ENCODE assay signal across 23 mouse cellular contexts in genomic region chr5:136642208-136642607, GRCm38 (mm10). TPM values are rescaled to one million over a fixed set of nuclear protein-coding genes. Genes with fewer than 3 reads are reported as not detected.
DNase-seq lines count a peak whose midpoint lies in the region; ATAC-seq and TF ChIP-seq lines count a peak whose summit lies in the region.
"Had no signal": no experiment of that assay in that cellular context is flagged by ENCODE, and none has a peak within 500 bp of the region (broad histone marks: within the 10 kb centered on the region; RNA-seq: fewer than 3 reads in every experiment).

No protein-coding gene starts in this region.

- no peak overlapping the region for H3K4me2 ChIP-seq in kidney, postnatal 0 days (ENCODE audit: low read length)
- H3K4me2 ChIP-seq in neural tube, embryonic 13.5 days: no peak overlapping the region
- no peak overlapping the region for H3K4me2 ChIP-seq in stomach, postnatal 0 days (replicated peaks; ENCODE audit: low read depth)
- H3K4me2 ChIP-seq in hindbrain, embryonic 14.5 days (replicated peaks): no peak overlapping the region
- no peak overlapping the region for H3K4me2 ChIP-seq in hindbrain, embryonic 16.5 days (ENCODE audit: low read length)
- H3K4me2 ChIP-seq: hindbrain, embryonic 15.5 days; liver, embryonic 11.5 days; midbrain, embryonic 15.5 days had no signal

- no peak for ATAC-seq in kidney, postnatal 0 days (replicated peaks; ENCODE audit: low FRiP score, low read depth)
- no peak; the same call in 1 of the 2 replicates for ATAC-seq in neural tube, embryonic 13.5 days (ENCODE audit: low read depth)
- 0 out of 2 replicates have a peak, but pooled peaks have one; percentile 18 for ATAC-seq in stomach, postnatal 0 days (ENCODE audit: low FRiP score, low TSS enrichment)
- ATAC-seq in hindbrain, embryonic 14.5 days (ENCODE audit: low FRiP score): no peak
- no peak for ATAC-seq in hindbrain, embryonic 16.5 days
- ATAC-seq: midbrain, embryonic 15.5 days had no signal

- no peak overlapping the region for H3K9ac ChIP-seq in kidney, postnatal 0 days (ENCODE audit: low read depth, low read length)
- no peak overlapping the region for H3K9ac ChIP-seq in neural tube, embryonic 13.5 days
- no peak overlapping the region for H3K9ac ChIP-seq in stomach, postnatal 0 days (ENCODE audit: low read length)
- no peak overlapping the region for H3K9ac ChIP-seq in hindbrain, embryonic 14.5 days
- no peak overlapping the region for H3K9ac ChIP-seq in hindbrain, embryonic 16.5 days (ENCODE audit: low read depth, low read length)
- H3K9ac ChIP-seq: hindbrain, embryonic 15.5 days; midbrain, embryonic 15.5 days had no signal

- no peak for TF ChIP-seq CTCF in kidney, postnatal 0 days (IDR thresholded peaks at IDR 0.05; ENCODE audit: low read depth)
- no peak for TF ChIP-seq CTCF in stomach, postnatal 0 days (IDR thresholded peaks at IDR 0.05; ENCODE audit: low read depth)

- H3K4me3 ChIP-seq in kidney, postnatal 0 days (replicated peaks; ENCODE audit: low read depth, low read length): no peak overlapping the region
- no peak overlapping the region for H3K4me3 ChIP-seq in neural tube, embryonic 13.5 days
- H3K4me3 ChIP-seq in stomach, postnatal 0 days (ENCODE audit: low read depth, low read length): no peak overlapping the region
- no peak overlapping the region for H3K4me3 ChIP-seq in hindbrain, embryonic 14.5 days (replicated peaks; ENCODE audit: low read length)
- H3K4me3 ChIP-seq in hindbrain, embryonic 16.5 days (ENCODE audit: low read length): no peak overlapping the region
- H3K4me3 ChIP-seq: hindbrain, embryonic 15.5 days; midbrain, embryonic 15.5 days had no signal

- H3K4me1 ChIP-seq in kidney, postnatal 0 days (replicated peaks; ENCODE audit: insufficient read depth, low read length): no peaks in the 10 kb centered on the region
- peaks cover 6% of the 10 kb centered on the region; the same call in 1 of the 2 replicates for H3K4me1 ChIP-seq in neural tube, embryonic 13.5 days (replicated peaks)
- H3K4me1 ChIP-seq in stomach, postnatal 0 days (replicated peaks; ENCODE audit: control insufficient read depth, insufficient read depth): no peaks in the 10 kb centered on the region
- no peaks in the 10 kb centered on the region; the same call in 1 of the 2 replicates for H3K4me1 ChIP-seq in hindbrain, embryonic 14.5 days (replicated peaks; ENCODE audit: control insufficient read depth, insufficient read depth, low read length)
- no peaks in the 10 kb centered on the region for H3K4me1 ChIP-seq in hindbrain, embryonic 16.5 days (ENCODE audit: control insufficient read depth, insufficient read depth, low read depth, low read length)
- H3K4me1 ChIP-seq: hindbrain, embryonic 15.5 days; midbrain, embryonic 15.5 days had no signal

- no peaks in the 10 kb centered on the region for H3K36me3 ChIP-seq in kidney, postnatal 0 days (ENCODE audit: insufficient read depth, low read length)
- H3K36me3 ChIP-seq in neural tube, embryonic 13.5 days: no peaks in the 10 kb centered on the region
- no peaks in the 10 kb centered on the region for H3K36me3 ChIP-seq in stomach, postnatal 0 days (ENCODE audit: control insufficient read depth, insufficient read depth, low read length)
- no peaks in the 10 kb centered on the region for H3K36me3 ChIP-seq in hindbrain, embryonic 14.5 days (replicated peaks; ENCODE audit: control insufficient read depth, insufficient read depth)
- H3K36me3 ChIP-seq in hindbrain, embryonic 16.5 days (ENCODE audit: control insufficient read depth, insufficient read depth, low read length): no peaks in the 10 kb centered on the region
- H3K36me3 ChIP-seq: hindbrain, embryonic 15.5 days; midbrain, embryonic 15.5 days had no signal

- H3K9me3 ChIP-seq in kidney, postnatal 0 days (replicated peaks; ENCODE audit: low read length): no peaks in the 10 kb centered on the region
- no peaks in the 10 kb centered on the region for H3K9me3 ChIP-seq in neural tube, embryonic 13.5 days
- H3K9me3 ChIP-seq in stomach, postnatal 0 days (ENCODE audit: control insufficient read depth, low read length): no peaks in the 10 kb centered on the region
- no peaks in the 10 kb centered on the region for H3K9me3 ChIP-seq in hindbrain, embryonic 14.5 days (ENCODE audit: control insufficient read depth, low read length)
- no peaks in the 10 kb centered on the region for H3K9me3 ChIP-seq in hindbrain, embryonic 16.5 days (ENCODE audit: control insufficient read depth, low read length)
- H3K9me3 ChIP-seq: hindbrain, embryonic 15.5 days; midbrain, embryonic 15.5 days had no signal

- WGBS in kidney, postnatal 0 days: 26% methylated on average over 13 of the region's 13 CpGs
- 51% methylated on average over 13 of the region's 13 CpGs for WGBS in neural tube, embryonic 13.5 days
- WGBS in stomach, postnatal 0 days: 54% methylated on average over 13 of the region's 13 CpGs
- 82% methylated on average over 13 of the region's 13 CpGs for WGBS in hindbrain, embryonic 14.5 days
- 75% methylated on average over 13 of the region's 13 CpGs for WGBS in hindbrain, embryonic 16.5 days

- no peak for TF ChIP-seq EP300 in stomach, postnatal 0 days (optimal IDR thresholded peaks at IDR 0.05)

- no peaks in the 10 kb centered on the region for H3K27me3 ChIP-seq in kidney, postnatal 0 days (ENCODE audit: insufficient read depth, low read length)
- H3K27me3 ChIP-seq in neural tube, embryonic 13.5 days: 0 out of 2 replicates have a peak, but pooled peaks cover 3% of the 10 kb centered on the region
- no peaks in the 10 kb centered on the region for H3K27me3 ChIP-seq in stomach, postnatal 0 days (ENCODE audit: control insufficient read depth, insufficient read depth, low read length)
- H3K27me3 ChIP-seq in hindbrain, embryonic 14.5 days (ENCODE audit: control insufficient read depth, insufficient read depth, low read length): no peaks in the 10 kb centered on the region
- no peaks in the 10 kb centered on the region for H3K27me3 ChIP-seq in hindbrain, embryonic 16.5 days (replicated peaks; ENCODE audit: control insufficient read depth, insufficient read depth, low read length)
- H3K27me3 ChIP-seq: hindbrain, embryonic 15.5 days; midbrain, embryonic 15.5 days had no signal

- H3K27ac ChIP-seq in kidney, postnatal 0 days: no peak overlapping the region
- peak overlapping the region; percentile 13; the same call in 1 of the 2 replicates for H3K27ac ChIP-seq in neural tube, embryonic 13.5 days (replicated peaks)
- no peak overlapping the region for H3K27ac ChIP-seq in stomach, postnatal 0 days (replicated peaks)
- no peak overlapping the region for H3K27ac ChIP-seq in hindbrain, embryonic 14.5 days
- H3K27ac ChIP-seq in hindbrain, embryonic 16.5 days (ENCODE audit: low read depth, low read length): no peak overlapping the region
- H3K27ac ChIP-seq: hindbrain, embryonic 15.5 days; macrophage; midbrain, embryonic 15.5 days had no signal

- peak; percentile 15 for DNase-seq in kidney, postnatal 0 days (ENCODE audit: low spot score)
- DNase-seq in kidney, adult 11 months: no peak
- DNase-seq in neural tube, embryonic 10.5 days (ENCODE audit: extremely low spot score, low spot score): no peak
- DNase-seq in lung, postnatal 36 days: peak; percentile 30
- no peak for DNase-seq in stomach, postnatal 0 days (ENCODE audit: low spot score)
- DNase-seq in hindbrain, embryonic 14.5 days (ENCODE audit: low spot score): no peak
- DNase-seq: adrenal gland, postnatal 25 days; cerebellum, adult 18-20 months; cerebellum, postnatal 25 days; heart, adult 18-20 months; heart, postnatal 36 days; kidney, adult 8-10 months; kidney, postnatal 25 days; right cerebral cortex, postnatal 4 days; thymus, postnatal 14 days had no signal

RNA-seq across cellular contexts. Expression of gene Myl10, which starts 50.7 kb away (rescaled TPM):
- not detected in 2 replicates for polyA plus RNA-seq in kidney, postnatal 0 days (2015; fragmentation: Nextera tagmentation; extraction: Ambion mirVana)
- not detected in 2 replicates for polyA plus RNA-seq in neural tube, embryonic 13.5 days (2015; fragmentation: Nextera tagmentation; extraction: Ambion mirVana)
- polyA plus RNA-seq in stomach, postnatal 0 days (2015; fragmentation: Nextera tagmentation; extraction: Ambion mirVana): not detected in 2 replicates
- polyA plus RNA-seq in hindbrain, embryonic 14.5 days (2014; fragmentation: Nextera tagmentation; extraction: Ambion mirVana): not detected in 2 replicates
- not detected in 2 replicates for polyA plus RNA-seq in hindbrain, embryonic 16.5 days (2015; fragmentation: Nextera tagmentation; extraction: Ambion mirVana)
- polyA plus RNA-seq: forebrain, embryonic 11.5 days; heart, embryonic 14.5 days; hindbrain, embryonic 15.5 days; liver, embryonic 11.5 days; macrophage; midbrain, embryonic 15.5 days had no signal

Comparison
In these comparisons a context has a peak if more than half of its experiments do, and no peak if none do; other contexts are left out.
1. DNase-seq: peak in kidney, postnatal 0 days (single experiment) and lung, postnatal 36 days (single experiment); none in kidney, adult 11 months (single experiment), neural tube, embryonic 10.5 days (single experiment), stomach, postnatal 0 days (single experiment) and hindbrain, embryonic 14.5 days (single experiment).